Mouse (Mus musculus) ovary, adult 18-20 months (tissue): Measurements from ENCODE around the gene Siglech.

Source experiments
- DNase-seq: peaks from one replicate; pipeline ENCODE4 v3.0.0; 2022; ENCODE audit warnings: low spot score, mixed read lengths

Gene Siglech

GRCm38 (mm10) chr7:55767926-55768325 is at the start of gene Siglech:
Siglech (plus strand) TSS chr7:55768178.
- DNase-seq = no peak

DNA sequence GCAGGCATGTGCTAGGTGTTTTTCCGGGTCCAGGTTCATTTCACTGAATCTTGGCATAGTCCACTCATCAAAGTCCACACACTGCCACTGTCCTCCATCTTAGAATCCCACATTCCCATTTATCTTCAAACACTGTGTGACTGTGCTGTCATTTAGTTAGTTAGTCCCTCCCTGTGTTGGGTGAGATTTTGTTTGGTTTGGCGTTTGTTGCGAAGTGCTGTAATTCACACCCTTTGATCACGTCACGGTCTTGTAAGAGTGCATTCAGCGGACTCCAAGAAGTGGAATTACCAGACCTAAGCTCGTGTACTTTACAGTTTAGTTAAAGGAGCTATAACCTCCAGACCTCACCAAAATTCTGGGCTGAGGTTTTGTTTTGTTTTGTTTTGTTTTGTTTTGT is 45.3 kb upstream of the Siglech start:
- no peak for DNase-seq

- no peak for DNase-seq
Measured at GRCm38 (mm10) chr7:55728903-55729302, 39.1 kb upstream of the Siglech start.

DNA sequence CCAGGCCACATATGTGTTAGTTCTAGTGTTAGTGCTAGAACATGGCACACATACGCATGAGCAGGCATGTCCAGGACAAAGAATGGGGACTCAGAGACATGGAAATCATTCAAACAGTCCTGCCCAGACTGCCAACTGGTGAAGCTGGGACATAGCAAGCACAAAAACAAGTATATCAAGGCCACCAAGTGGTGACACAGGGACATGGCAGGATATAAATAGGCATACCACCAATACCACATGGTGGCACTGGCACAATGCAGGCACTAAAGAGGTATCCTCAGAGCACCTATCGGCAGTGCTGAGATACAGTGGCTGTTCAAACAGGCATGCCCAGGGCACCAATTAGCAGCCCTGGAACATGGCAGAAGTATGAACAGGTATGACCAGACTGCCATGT is 33.5 kb upstream of the Siglech start:
- no peak for DNase-seq

DNA sequence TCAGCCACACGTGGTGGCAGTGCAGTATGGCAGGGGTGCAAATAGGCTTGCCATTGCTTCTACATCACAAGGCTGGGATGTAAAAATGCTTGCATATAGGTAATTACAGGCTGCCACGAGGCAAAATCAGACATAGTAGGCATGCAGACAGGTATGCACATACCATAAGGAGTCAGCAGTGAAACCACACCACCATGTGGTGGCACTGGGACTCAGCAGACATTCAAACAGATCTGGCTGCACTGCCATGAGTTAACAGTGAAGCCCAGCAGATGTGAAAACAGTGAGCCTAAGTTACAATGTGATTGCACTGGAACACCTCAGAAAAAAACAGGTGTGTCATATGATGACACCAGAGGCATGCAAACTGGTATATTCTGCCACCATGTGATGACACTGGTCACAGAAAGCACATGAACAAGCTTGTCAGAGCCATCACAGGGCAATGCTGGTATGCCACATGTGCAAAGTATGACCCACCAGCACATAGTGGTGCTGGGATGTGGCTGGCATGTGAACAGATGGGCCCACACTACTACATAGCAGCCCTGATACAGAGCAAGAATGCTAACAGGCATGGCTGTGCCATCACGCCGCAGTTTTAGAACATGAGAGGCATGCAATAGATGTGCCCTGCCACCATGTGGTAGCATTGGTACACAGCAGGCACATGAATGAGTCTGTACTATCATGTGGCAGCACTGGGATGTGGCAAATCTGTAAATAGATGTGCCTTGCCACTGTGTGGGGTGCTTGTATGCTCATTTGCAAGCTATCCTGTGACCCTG is 30.7 kb upstream of the Siglech start:
- DNase-seq = no peak

- no peak for DNase-seq
Measured at GRCm38 (mm10) chr7:55743614-55744267, 24.2 kb upstream of the Siglech start.

- DNase-seq = no peak
Measured at GRCm38 (mm10) chr7:55744566-55745220, 23.3 kb upstream of the Siglech start.

DNA sequence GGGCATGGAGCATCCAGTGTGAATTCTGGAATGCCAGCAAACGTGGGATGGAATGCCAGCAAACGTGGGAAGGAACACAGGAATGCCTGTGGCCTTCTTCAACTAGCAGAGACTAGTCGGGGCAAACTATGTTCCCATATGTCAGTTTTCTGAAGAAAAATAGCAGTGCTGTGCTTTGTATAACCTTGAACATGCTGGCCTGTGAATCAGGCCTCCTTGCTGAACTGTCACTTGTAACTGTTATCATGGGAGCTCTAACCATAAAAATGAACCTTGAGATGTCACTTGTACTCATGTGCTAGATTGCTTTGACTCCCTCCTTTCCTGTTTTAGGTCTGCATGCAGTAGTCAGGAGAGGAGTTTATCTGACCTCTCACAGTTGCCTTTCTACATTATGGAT is 17.1 kb upstream of the Siglech start:
- DNase-seq = no peak

- no peak for DNase-seq
Measured at GRCm38 (mm10) chr7:55759346-55759745, 8.6 kb upstream of the Siglech start.

DNA sequence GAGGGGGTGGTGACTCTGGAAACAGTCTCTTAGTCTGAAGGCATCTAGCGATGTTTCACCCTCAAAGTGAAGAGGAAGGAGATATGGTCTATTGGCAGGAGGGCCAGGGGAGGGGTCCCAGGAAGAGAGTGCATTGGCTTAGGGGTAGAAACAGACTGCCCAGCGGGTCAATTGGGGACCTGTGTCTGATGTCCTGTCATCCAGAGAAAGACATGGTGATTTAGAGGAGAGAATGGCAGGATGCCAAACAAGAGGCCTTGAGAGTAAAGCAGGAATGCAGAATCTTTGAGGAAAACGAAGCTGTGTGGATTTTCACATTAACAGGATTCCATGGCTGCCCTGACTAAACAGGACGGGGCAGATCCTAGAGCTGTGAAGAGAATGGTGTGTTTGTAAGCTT is 12.0 kb downstream of the Siglech start:
- DNase-seq = no peak

GRCm38 (mm10) chr7:55782493-55782892 is 14.5 kb downstream of the Siglech start:
- no peak for DNase-seq

DNA sequence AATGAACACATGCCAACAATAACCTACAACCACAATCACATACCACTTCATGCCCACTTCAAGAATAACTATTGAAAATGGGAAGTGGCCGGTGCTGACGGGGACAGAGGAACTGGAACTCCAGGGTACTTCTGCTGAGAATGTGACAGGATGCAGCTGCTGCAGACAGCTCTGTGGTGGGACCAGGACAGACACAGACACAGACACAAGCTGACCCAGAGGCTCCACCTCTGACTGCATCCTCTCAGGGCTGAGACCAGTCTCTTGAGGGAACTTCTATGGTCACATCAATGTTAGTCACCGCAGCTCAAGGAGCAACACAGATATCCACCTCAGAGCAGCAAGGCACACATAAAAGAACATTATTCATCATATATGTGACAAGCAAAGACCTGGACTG is 16.6 kb downstream of the Siglech start:
- DNase-seq = no peak

DNA sequence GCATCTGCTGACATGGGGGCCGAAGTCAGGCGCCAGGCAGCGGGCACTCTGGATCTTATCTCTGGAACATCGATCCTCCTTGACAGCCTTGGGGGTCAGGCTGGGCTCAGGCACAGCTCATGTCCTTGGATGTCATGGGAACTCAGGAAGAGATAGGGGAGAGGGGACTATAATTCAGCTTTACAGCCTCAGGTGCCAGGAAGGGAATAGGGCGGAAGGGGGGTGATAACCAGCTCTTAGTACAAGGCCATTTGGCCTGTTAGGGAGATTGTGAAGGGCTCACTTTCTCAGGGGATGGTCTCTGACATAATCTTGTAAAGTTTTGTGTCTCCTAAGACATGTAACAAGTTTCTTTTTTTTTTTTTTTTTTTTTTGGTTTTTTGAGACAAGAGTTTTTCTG is 22.6 kb downstream of the Siglech start:
- peak; percentile 28 for DNase-seq

DNA sequence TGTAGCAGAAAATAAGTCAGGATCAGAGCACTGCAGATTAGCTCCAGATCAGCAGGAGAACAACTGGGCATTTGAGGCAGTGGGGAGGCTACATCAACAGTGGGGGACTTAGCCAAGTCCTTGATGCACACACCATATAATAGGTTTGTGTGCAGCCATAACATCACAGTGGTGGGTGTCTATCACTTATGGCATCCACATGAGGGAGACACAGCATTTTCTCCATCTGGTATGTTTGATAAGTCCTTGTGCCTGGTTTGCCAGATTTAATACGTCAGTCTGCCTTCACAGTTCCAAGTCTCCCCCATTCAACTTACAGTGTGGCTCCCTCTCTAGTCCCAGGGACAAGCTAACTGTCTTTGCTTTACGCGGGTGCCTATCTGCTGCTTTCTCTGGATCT is 24.3 kb downstream of the Siglech start:
- DNase-seq = no peak

GRCm38 (mm10) chr7:55793236-55793951 is 25.4 kb downstream of the Siglech start:
- DNase-seq = peak; percentile 7

DNA sequence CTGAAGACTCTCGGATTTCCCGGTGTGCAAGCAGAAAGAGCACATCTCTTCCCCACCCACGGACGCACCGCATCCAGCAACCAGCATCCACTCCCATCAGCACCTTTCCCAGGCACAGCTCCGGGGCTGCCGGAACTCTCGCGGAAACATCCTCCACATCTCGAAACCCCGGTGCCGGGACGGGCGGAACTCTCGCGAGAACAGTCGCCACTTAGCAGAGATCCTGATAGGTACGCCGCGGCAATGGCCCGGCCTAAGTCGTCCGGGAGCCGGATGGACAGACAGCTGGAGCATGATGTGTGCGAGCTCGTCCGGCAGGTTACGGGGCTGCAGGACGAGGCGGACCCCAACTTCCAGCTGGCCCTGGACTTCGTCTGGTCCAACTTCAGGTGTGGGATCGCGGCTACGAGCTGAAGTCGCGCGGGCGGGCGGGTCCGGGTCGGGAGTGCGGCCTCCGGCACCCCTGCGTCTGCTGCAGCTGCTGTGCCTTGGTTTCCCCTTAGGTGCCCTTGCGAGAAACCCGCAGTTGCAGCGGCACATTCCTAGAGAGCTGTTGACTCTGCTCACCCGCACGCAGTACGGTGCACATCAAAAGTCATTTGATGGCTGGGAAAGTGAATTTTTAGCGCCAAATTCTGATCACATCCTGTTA is 26.1 kb downstream of the Siglech start, which contains the start of gene Tubgcp5:
Gene Tubgcp5, plus strand, starts transcription at position 203 of the 652 bp plus-strand sequence.
- peak; percentile 97 for DNase-seq

- DNase-seq = no peak
Measured at GRCm38 (mm10) chr7:55799981-55800380, 32.0 kb downstream of the Siglech start.

DNA sequence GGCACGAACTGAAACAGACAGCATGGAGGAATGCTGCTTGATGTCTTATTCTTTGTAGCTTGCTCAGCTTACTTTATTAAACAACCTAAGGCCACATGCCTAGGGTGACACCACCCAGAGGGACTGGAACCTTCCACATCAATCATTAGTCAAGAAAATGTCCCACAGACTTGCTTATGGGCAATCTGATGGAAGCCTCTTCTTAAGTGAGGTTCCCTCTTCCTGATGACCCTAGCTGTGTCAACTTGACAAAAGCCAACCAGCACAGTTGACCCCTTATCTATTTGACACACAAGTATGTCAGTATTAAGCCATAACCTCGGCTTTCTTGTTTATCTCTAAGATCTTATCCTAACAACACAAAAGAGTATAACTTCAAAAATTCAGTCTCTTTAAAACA is 42.0 kb downstream of the Siglech start:
- no peak for DNase-seq

DNA sequence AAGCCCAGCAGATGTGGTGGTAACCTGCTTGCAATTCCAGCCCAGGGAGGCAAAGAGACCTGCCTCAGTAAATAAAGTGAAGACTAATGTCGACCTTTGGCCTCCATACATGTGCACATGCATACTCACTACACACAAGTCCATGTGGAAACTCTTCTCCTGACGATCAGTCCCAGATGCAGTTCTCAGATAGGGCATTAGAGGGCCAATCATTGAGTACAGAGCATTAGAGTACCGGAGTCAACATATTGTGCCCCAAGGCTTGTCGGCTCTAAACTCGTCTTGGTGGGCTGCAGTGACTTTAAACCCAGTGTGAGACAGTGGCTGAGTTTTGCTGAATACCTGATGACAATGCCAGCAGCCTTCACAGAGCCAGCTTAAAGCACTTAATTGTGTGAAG is 56.5 kb downstream of the Siglech start:
- DNase-seq = no peak

DNA sequence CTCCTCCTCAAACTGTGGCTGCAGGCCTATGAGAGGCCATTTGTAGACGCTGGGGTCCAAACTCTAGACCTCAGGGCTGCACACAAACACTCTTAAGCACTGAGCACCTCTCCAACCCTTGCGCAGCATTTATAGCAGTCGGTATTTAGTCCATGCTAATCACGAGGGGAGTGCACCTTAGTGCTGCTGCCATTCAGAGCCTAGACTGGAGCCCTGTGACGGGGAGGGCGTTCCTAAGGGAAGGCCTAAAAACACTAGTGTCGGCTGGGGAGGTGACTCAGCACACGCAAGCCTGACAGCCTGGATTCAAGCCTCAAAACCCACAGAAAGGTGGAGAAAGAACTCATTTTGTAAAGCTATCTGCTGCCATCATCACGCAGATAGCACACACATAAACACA is 59.6 kb downstream of the Siglech start:
- no peak for DNase-seq
